Mouse (Mus musculus) liver, embryonic 12.5 days (tissue): ENCODE data around the gene Dnajc8. TPM values are rescaled to one million over a fixed set of nuclear protein-coding genes. Genes with fewer than 3 reads are reported as not detected.
"Not testable (repeated sequence)": the region's sequence is repeated elsewhere in the genome, so short reads cannot be mapped to it uniquely, and the experiment has no call there.

Experiments used
- ATAC-seq: fragments of 200-750 bp; cut with Nextera tagmentation; 2 replicates; pipeline ENCODE4 v1.8.0; 2017; ENCODE audit warnings: moderate number of reproducible peaks, mild to moderate bottlenecking, moderate library complexity
- H3K27ac ChIP-seq: fragments of 300-500 bp; sonication (generic); 2 replicates; pipeline ENCODE4 v1.5.1; 2016; ENCODE audit warnings: mild to moderate bottlenecking
- H3K27me3 ChIP-seq: fragments of 300-500 bp; sonication (generic); replicated peaks from 2 replicates; pipeline ENCODE4 v1.6.1; 2016; ENCODE audit warnings: mild to moderate bottlenecking, moderate library complexity
- H3K36me3 ChIP-seq: fragments of 300-500 bp; sonication (generic); 2 replicates; pipeline ENCODE4 v1.6.1; 2016; ENCODE audit warnings: mild to moderate bottlenecking, moderate library complexity
- H3K4me1 ChIP-seq: fragments of 300-500 bp; sonication (generic); 2 replicates; pipeline ENCODE4 v1.6.1; 2016
- H3K4me2 ChIP-seq: fragments of 300-500 bp; sonication (generic); 2 replicates; pipeline ENCODE4 v1.6.1; 2016; ENCODE audit warnings: mild to moderate bottlenecking, moderate library complexity
- H3K4me3 ChIP-seq: fragments of 300-500 bp; sonication (generic); 2 replicates; pipeline ENCODE4 v1.5.1; 2016; ENCODE audit warnings: mild to moderate bottlenecking, moderate library complexity
- H3K9ac ChIP-seq: fragments of 300-500 bp; sonication (generic); 2 replicates; pipeline ENCODE4 v1.6.1; 2016; ENCODE audit warnings: mild to moderate bottlenecking, moderate library complexity
- H3K9me3 ChIP-seq: fragments of 300-500 bp; sonication (generic); replicated peaks from 2 replicates; pipeline ENCODE4 v1.6.1; 2016; ENCODE audit warnings: mild to moderate bottlenecking, moderate library complexity
- WGBS: fragments of 180-500 bp; shearing (Covaris S2); methylation state at CpG from one replicate; pipeline ENCODE4 v1.1.7; 2016; ENCODE audit not compliant: insufficient replicate concordance; 5-methylcytosine and 5-hydroxymethylcytosine counted together
- polyA plus RNA-seq: library from polyadenylated mRNA; unstranded; fragments of >200 nt; fragmentation: Nextera tagmentation; extraction: Ambion mirVana; gene quantifications from 2 replicates; pipeline ENCODE4 v1.2.1, GENCODE M21; 2016

The Dnajc8 gene
- polyA plus RNA-seq, 1 experiment from 2014 or later, result 143 TPM

GRCm38 (mm10) chr4:132583781-132584180 lies 48.4 kb downstream of the Dnajc8 start:
- Histone ChIP-seq H3K4me1 (no peaks in the 10 kb centered on the region), H3K27me3 (no peaks in the 10 kb centered on the region), H3K4me3 (no peak overlapping the region), H3K9ac (no peak overlapping the region), H3K4me2 (no peak overlapping the region), H3K36me3 (0 out of 2 replicates have a peak, but pooled peaks cover 4% of the 10 kb centered on the region), H3K9me3 (no peaks in the 10 kb centered on the region; the same call in 1 of the 2 replicates), H3K27ac (no peak overlapping the region)
- ATAC-seq, result no peak
- WGBS, result 52% methylated on average over 3 of the region's 3 CpGs

DNA sequence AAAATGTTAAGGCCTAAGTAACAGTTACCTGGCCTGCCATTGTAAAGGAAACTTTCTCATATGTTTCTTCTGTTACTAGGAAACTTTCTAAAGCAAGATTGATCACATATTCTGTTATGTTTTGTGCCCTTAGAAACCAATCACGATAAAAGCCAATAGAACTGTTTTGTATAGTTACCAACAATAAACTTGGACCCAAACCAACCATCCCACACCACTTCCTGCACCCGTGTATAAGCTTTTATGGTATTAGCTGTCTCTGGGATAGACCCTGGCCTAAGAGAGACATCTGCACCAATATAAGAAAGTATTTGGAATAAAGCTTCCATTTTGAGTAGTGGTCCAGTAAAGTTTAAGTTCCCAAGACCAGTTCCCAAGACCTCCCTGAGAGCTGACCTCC lies 49.6 kb downstream of the Dnajc8 start:
- Histone ChIP-seq H3K4me1 (no peaks in the 10 kb centered on the region), H3K9ac (no peak overlapping the region), H3K9me3 (no peaks in the 10 kb centered on the region; the same call in 1 of the 2 replicates), H3K36me3 (0 out of 2 replicates have a peak, but pooled peaks cover 4% of the 10 kb centered on the region), H3K27ac (no peak overlapping the region), H3K4me2 (no peak overlapping the region), H3K4me3 (no peak overlapping the region), H3K27me3 (no peaks in the 10 kb centered on the region)
- ATAC-seq, result no peak
- WGBS, result 66% methylated on average over 2 of the region's 2 CpGs

DNA sequence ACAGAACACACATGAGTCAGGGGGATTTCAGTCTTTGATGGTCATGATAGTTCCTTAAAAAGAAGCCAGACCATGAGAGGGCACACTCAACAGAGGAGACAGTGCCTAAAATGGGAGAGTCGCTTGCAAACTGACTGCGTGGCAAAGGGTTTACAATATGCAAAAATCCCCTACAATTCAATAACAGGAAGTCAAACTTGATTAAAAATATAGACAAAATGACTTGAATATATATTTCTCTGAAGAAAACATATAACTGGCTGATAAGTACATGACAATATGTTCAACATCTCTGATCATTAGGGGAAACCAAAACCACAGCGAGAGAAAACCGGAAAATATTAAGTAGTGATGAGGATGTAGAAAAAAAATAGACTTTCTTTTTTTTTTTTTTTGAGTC lies 50.9 kb downstream of the Dnajc8 start:
- Histone ChIP-seq H3K9ac (no peak overlapping the region), H3K27ac (no peak overlapping the region), H3K36me3 (no peaks in the 10 kb centered on the region), H3K9me3 (no peaks in the 10 kb centered on the region), H3K4me1 (no peaks in the 10 kb centered on the region), H3K4me2 (no peak overlapping the region), H3K4me3 (no peak overlapping the region), H3K27me3 (no peaks in the 10 kb centered on the region)
- 83% methylated on average over 4 of the region's 4 CpGs for WGBS
- no peak for ATAC-seq

DNA sequence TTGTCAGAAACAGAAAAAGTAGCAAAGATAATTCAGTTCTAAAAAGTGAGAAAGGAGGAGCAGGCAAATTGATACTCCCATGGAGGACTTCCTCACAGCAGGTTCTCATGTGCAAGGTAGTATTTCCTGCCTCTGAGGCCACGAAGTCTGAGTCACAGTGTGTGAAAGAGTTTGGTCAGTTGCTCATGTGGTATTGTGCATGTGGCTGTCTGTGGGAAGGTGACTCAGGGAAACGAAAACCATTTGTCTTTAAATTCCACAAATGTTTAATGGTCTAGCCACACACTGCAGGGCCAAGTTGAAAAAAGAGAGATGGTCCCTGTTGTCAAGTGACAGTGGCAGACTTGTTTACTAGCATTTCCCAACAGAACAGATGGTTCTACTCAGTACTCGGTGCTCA lies 53.2 kb downstream of the Dnajc8 start:
- WGBS, result 48% methylated on average over 3 of the region's 3 CpGs
- Histone ChIP-seq H3K36me3 (no peaks in the 10 kb centered on the region), H3K27me3 (no peaks in the 10 kb centered on the region), H3K27ac (no peak overlapping the region), H3K4me3 (no peak overlapping the region), H3K4me1 (no peaks in the 10 kb centered on the region), H3K9me3 (no peaks in the 10 kb centered on the region), H3K4me2 (no peak overlapping the region), H3K9ac (no peak overlapping the region)
- ATAC-seq, result no peak

GRCm38 (mm10) chr4:132590642-132591041 lies 55.3 kb downstream of the Dnajc8 start:
- WGBS, result 55% methylated on average over 10 of the region's 10 CpGs
- no peak for ATAC-seq
- H3K27me3 ChIP-seq, result no peaks in the 10 kb centered on the region
- 0 out of 2 replicates have a peak, but pooled peaks cover 6% of the 10 kb centered on the region for H3K4me1 ChIP-seq
- H3K9me3 ChIP-seq, result no peaks in the 10 kb centered on the region
- no peak overlapping the region for H3K27ac ChIP-seq
- no peak overlapping the region for H3K9ac ChIP-seq
- no peak overlapping the region for H3K4me2 ChIP-seq
- no peak overlapping the region for H3K4me3 ChIP-seq
- no peaks in the 10 kb centered on the region for H3K36me3 ChIP-seq

DNA sequence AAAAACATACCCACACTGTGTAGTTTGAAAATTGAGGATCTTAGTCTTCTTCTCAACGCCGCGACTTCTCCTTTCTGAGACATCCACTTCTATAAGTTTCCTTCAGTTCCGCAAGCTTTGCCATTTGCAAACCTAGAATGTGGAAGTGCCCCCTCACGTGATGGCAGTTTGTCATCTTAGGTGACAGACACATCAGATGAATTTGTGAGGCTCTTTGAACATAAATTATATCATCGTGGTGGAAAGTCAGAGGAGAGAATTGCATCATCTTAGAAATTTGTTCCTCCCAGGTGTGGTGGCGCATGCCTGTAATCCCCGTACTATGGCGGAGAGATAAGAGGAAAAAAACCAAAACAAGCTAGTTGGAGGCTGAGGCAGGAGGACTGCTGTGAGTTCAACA lies 57.6 kb downstream of the Dnajc8 start:
- H3K9me3 ChIP-seq, result no peaks in the 10 kb centered on the region
- 40% methylated on average over 9 of the region's 9 CpGs for WGBS
- no peak for ATAC-seq
- peaks cover 12% of the 10 kb centered on the region; the same call in 1 of the 2 replicates for H3K4me1 ChIP-seq
- H3K36me3 ChIP-seq, result no peaks in the 10 kb centered on the region
- no peak overlapping the region for H3K4me3 ChIP-seq
- no peak overlapping the region for H3K27ac ChIP-seq
- H3K4me2 ChIP-seq, result no peak overlapping the region
- no peaks in the 10 kb centered on the region for H3K27me3 ChIP-seq
- no peak overlapping the region for H3K9ac ChIP-seq

DNA sequence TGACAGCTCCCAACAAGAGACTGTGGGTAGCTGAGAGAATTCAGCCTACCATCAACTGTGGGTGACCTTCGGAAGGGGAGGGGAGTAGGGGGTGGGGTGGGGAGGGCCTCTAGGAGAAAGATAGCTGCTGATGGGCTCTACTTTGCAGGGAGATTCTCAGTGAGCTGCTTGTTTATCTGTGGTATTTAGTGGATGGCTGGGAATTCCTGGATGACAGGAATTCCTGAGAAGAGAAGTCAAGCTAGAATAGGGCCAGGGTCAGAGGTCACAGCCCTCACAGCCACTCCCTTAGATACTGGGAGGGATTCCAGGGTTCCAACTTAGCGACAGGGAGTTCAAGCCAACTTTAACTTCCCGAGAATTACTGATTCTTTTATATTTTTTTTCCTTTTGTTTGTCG lies 58.8 kb downstream of the Dnajc8 start:
- WGBS, result 52% methylated on average over 4 of the region's 4 CpGs
- Histone ChIP-seq H3K9me3 (peaks cover 5% of the 10 kb centered on the region; the same call in 1 of the 2 replicates), H3K27ac (no peak overlapping the region), H3K4me3 (no peak overlapping the region), H3K9ac (no peak overlapping the region), H3K4me2 (no peak overlapping the region), H3K4me1 (peaks cover 12% of the 10 kb centered on the region; the same call in 1 of the 2 replicates), H3K27me3 (no peaks in the 10 kb centered on the region), H3K36me3 (no peaks in the 10 kb centered on the region)
- no peak for ATAC-seq

GRCm38 (mm10) chr4:132598861-132599260 lies 63.5 kb downstream of the Dnajc8 start:
- H3K36me3 ChIP-seq, result no peaks in the 10 kb centered on the region
- ATAC-seq, result no peak
- no peak overlapping the region for H3K9ac ChIP-seq
- WGBS, result 64% methylated on average over 2 of the region's 2 CpGs
- no peak overlapping the region for H3K4me3 ChIP-seq
- H3K27me3 ChIP-seq, result no peaks in the 10 kb centered on the region; the same call in 1 of the 2 replicates
- peaks cover 11% of the 10 kb centered on the region; the same call in 1 of the 2 replicates for H3K4me1 ChIP-seq
- no peak overlapping the region for H3K27ac ChIP-seq
- H3K9me3 ChIP-seq, result peaks cover 5% of the 10 kb centered on the region; the same call in 1 of the 2 replicates
- H3K4me2 ChIP-seq, result no peak overlapping the region

DNA sequence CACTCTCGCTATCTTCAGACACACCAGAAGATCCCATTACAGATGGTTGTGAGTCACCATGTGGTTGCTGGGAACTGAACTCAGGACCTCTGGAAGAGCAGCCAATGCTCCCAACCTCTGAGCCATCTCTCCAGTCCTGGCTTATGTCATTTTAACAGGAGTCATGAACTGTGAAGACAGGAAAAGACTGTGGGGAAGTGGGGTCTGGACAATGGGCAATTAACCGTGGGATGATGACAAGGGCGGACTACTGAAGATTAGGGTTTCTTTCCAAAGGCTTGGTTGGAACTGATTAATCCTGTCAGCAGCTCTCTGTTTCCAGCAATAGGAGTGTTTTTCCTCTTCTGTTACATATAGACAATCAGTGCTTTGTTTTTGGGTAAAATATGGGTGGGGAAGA lies 64.4 kb downstream of the Dnajc8 start:
- 63% methylated on average over 3 of the region's 3 CpGs for WGBS

GRCm38 (mm10) chr4:132600465-132600864 lies 65.1 kb downstream of the Dnajc8 start:
- Histone ChIP-seq H3K9me3 (peaks cover 5% of the 10 kb centered on the region; the same call in 1 of the 2 replicates), H3K4me1 (peaks cover 6% of the 10 kb centered on the region; the same call in 1 of the 2 replicates), H3K9ac (no peak overlapping the region), H3K4me2 (no peak overlapping the region), H3K36me3 (no peaks in the 10 kb centered on the region), H3K27ac (no peak overlapping the region), H3K4me3 (no peak overlapping the region), H3K27me3 (no peaks in the 10 kb centered on the region; the same call in 1 of the 2 replicates)
- no peak for ATAC-seq
- 67% methylated on average over 6 of the region's 6 CpGs for WGBS

More for the DNA sequence above, 64.4 kb downstream of the Dnajc8 start:
- no peak for ATAC-seq
- no peak overlapping the region for H3K4me2 ChIP-seq
- H3K27ac ChIP-seq, result no peak overlapping the region
- no peak overlapping the region for H3K9ac ChIP-seq
- H3K9me3 ChIP-seq, result peaks cover 5% of the 10 kb centered on the region; the same call in 1 of the 2 replicates
- H3K36me3 ChIP-seq, result no peaks in the 10 kb centered on the region
- H3K4me1 ChIP-seq, result peaks cover 6% of the 10 kb centered on the region; the same call in 1 of the 2 replicates
- H3K4me3 ChIP-seq, result no peak overlapping the region
- no peaks in the 10 kb centered on the region; the same call in 1 of the 2 replicates for H3K27me3 ChIP-seq

- H3K27me3 ChIP-seq, result not testable (repeated sequence)
- WGBS, result 59% methylated on average over 5 of the region's 5 CpGs
Observed at GRCm38 (mm10) chr4:132601242-132601641, 65.9 kb downstream of the Dnajc8 start.

More at GRCm38 (mm10) chr4:132601242-132601641, 65.9 kb downstream of the Dnajc8 start:
- H3K9me3 ChIP-seq, H3K9ac ChIP-seq, H3K4me3 ChIP-seq, ATAC-seq, H3K4me1 ChIP-seq, H3K36me3 ChIP-seq, H3K4me2 ChIP-seq, H3K27ac ChIP-seq: not testable (repeated sequence)
